Mouse (Mus musculus) midbrain, postnatal 0 days (tissue): Measurements from ENCODE around the gene Fndc5. TPM values are rescaled to one million over a fixed set of nuclear protein-coding genes. Genes with fewer than 3 reads are reported as not detected.

Source experiments
- ATAC-seq: fragments of 200-750 bp; cut with Nextera tagmentation; 2 replicates; pipeline ENCODE4 v1.8.0; 2017; ENCODE audit warnings: moderate number of reproducible peaks, mild to moderate bottlenecking, moderate TSS enrichment, moderate library complexity; ENCODE audit not compliant: low FRiP score
- DNase-seq: peaks from one replicate; pipeline ENCODE4 v3.0.0-alpha.2; 2015; ENCODE audit warnings: low spot score
- H3K27ac ChIP-seq: fragments of 300-500 bp; sonication (generic); 2 replicates; pipeline ENCODE4 v1.5.1; 2014; ENCODE audit warnings: low read depth, mild to moderate bottlenecking, low read length, mixed read lengths
- H3K27me3 ChIP-seq: fragments of 300-500 bp; sonication (generic); 2 replicates; pipeline ENCODE4 v1.6.1; 2014; ENCODE audit warnings: low read length, control low read depth, mixed read lengths; ENCODE audit not compliant: insufficient read depth
- H3K36me3 ChIP-seq: fragments of 300-500 bp; sonication (generic); 2 replicates; pipeline ENCODE4 v1.6.1; 2014; ENCODE audit warnings: low read length, control low read depth, mixed read lengths; ENCODE audit not compliant: insufficient read depth
- H3K4me1 ChIP-seq: fragments of 300-500 bp; sonication (generic); 2 replicates; pipeline ENCODE4 v1.6.1; 2014; ENCODE audit warnings: mild to moderate bottlenecking, control low read depth, antibody characterized with exemption, low read length, mixed read lengths; ENCODE audit not compliant: insufficient read depth
- H3K4me2 ChIP-seq: fragments of 300-500 bp; sonication (generic); 2 replicates; pipeline ENCODE4 v1.6.1; 2014; ENCODE audit warnings: low read depth, mild to moderate bottlenecking, low read length, mixed read lengths; ENCODE audit not compliant: poor library complexity, severe bottlenecking
- H3K4me3 ChIP-seq: fragments of 300-500 bp; sonication (generic); 2 replicates; pipeline ENCODE4 v1.5.1; 2014; ENCODE audit warnings: low read depth, mild to moderate bottlenecking, low read length, moderate library complexity
- H3K9ac ChIP-seq: fragments of 300-500 bp; sonication (generic); replicated peaks from 2 replicates; pipeline ENCODE4 v1.6.1; 2014; ENCODE audit warnings: mild to moderate bottlenecking, low read length, moderate library complexity, mixed read lengths; ENCODE audit not compliant: poor library complexity, severe bottlenecking
- H3K9me3 ChIP-seq: fragments of 300-500 bp; sonication (generic); 2 replicates; pipeline ENCODE4 v1.6.1; 2016; ENCODE audit warnings: low read length, control low read depth
- CTCF ChIP-seq: IDR thresholded peaks from 2 replicates; pipeline ENCODE4 v1.5.1; 2016; ENCODE audit warnings: antibody characterized with exemption, mild to moderate bottlenecking
- WGBS: fragments of 180-500 bp; shearing (Covaris S2); extraction: QIAGEN DNeasy Blood & Tissue Kit; methylation state at CpG from one replicate; pipeline ENCODE4 v1.1.7; 2014; 5-methylcytosine and 5-hydroxymethylcytosine counted together
- polyA plus RNA-seq: library from polyadenylated mRNA; unstranded; fragments of >200 nt; fragmentation: Nextera tagmentation; extraction: Ambion mirVana; gene quantifications from 2 replicates; pipeline ENCODE4 v1.2.1, GENCODE M21; 2015
- total RNA-seq: library from RNA; depleted of rRNA; stranded (reverse); fragments of >200 nt; gene quantifications from 2 replicates; pipeline ENCODE4 v1.2.3, GENCODE M21; 2014

The Fndc5 gene
- total and polyA plus RNA-seq, 2 experiments from 2014 or later: 14.6 to 36.3 TPM

- no peak overlapping the region for H3K9ac ChIP-seq
- DNase-seq (no peak), ATAC-seq (no peak)
- H3K27ac ChIP-seq: no peak overlapping the region
- TF ChIP-seq CTCF: no peak
- 50% methylated on average over 13 of the region's 13 CpGs for WGBS
- H3K36me3 ChIP-seq: no peaks in the 10 kb centered on the region
- H3K4me1 ChIP-seq: peaks cover 15% of the 10 kb centered on the region; the same call in 1 of the 2 replicates
- H3K9me3 ChIP-seq: no peaks in the 10 kb centered on the region
- H3K4me2 ChIP-seq: no peak overlapping the region
- no peak overlapping the region for H3K4me3 ChIP-seq
- no peaks in the 10 kb centered on the region for H3K27me3 ChIP-seq
These were observed 8.0 kb upstream of the Fndc5 start for GRCm38 (mm10) chr4:129128582-129129338.

- H3K27ac ChIP-seq: no peak overlapping the region
- no peak for DNase-seq
- peaks cover 15% of the 10 kb centered on the region; the same call in 1 of the 2 replicates for H3K4me1 ChIP-seq
- no peak overlapping the region for H3K4me3 ChIP-seq
- H3K9ac ChIP-seq: no peak overlapping the region
- H3K4me2 ChIP-seq: no peak overlapping the region
- no peaks in the 10 kb centered on the region for H3K36me3 ChIP-seq
- no peak for ATAC-seq
- WGBS: 55% methylated on average over 8 of the region's 9 CpGs
- H3K9me3 ChIP-seq: no peaks in the 10 kb centered on the region
- TF ChIP-seq CTCF: no peak
- H3K27me3 ChIP-seq: no peaks in the 10 kb centered on the region
These were observed 7.4 kb upstream of the Fndc5 start for GRCm38 (mm10) chr4:129129387-129129786.

- H3K27ac ChIP-seq: 0 out of 2 replicates have a peak overlapping the region, but pooled peaks have one; percentile 32
- peak overlapping the region; percentile 34 for H3K4me2 ChIP-seq
- H3K4me3 ChIP-seq: no peak overlapping the region
- H3K36me3 ChIP-seq: no peaks in the 10 kb centered on the region
- H3K9ac ChIP-seq: 0 out of 2 replicates have a peak overlapping the region, but pooled peaks have one; percentile 29
- TF ChIP-seq CTCF: peak; percentile 90
- H3K9me3 ChIP-seq: no peaks in the 10 kb centered on the region
- WGBS: 2% methylated on average over 8 of the region's 8 CpGs
- H3K4me1 ChIP-seq: peaks cover 15% of the 10 kb centered on the region; the same call in 1 of the 2 replicates
- no peaks in the 10 kb centered on the region for H3K27me3 ChIP-seq
- ATAC-seq (peak; percentile 57), DNase-seq (peak; percentile 73)
These were observed 6.7 kb upstream of the Fndc5 start for GRCm38 (mm10) chr4:129130149-129130548.

GRCm38 (mm10) chr4:129130755-129131303 is 6.0 kb upstream of the Fndc5 start:
- H3K27ac ChIP-seq: 0 out of 2 replicates have a peak overlapping the region, but pooled peaks have one; percentile 32
- H3K4me3 ChIP-seq: 0 out of 2 replicates have a peak overlapping the region, but pooled peaks have one; percentile 6
- ATAC-seq (no peak), DNase-seq (no peak)
- H3K9ac ChIP-seq: 0 out of 2 replicates have a peak overlapping the region, but pooled peaks have one; percentile 29
- no peak for TF ChIP-seq CTCF
- H3K9me3 ChIP-seq: no peaks in the 10 kb centered on the region
- peak overlapping the region; percentile 34 for H3K4me2 ChIP-seq
- H3K36me3 ChIP-seq: no peaks in the 10 kb centered on the region
- no peaks in the 10 kb centered on the region for H3K27me3 ChIP-seq
- peaks cover 10% of the 10 kb centered on the region; the same call in 1 of the 2 replicates for H3K4me1 ChIP-seq
- WGBS: 11% methylated on average over 17 of the region's 17 CpGs

- no peaks in the 10 kb centered on the region for H3K27me3 ChIP-seq
- no peak overlapping the region for H3K9ac ChIP-seq
- no peak for ATAC-seq
- TF ChIP-seq CTCF: peak; percentile 91
- no peaks in the 10 kb centered on the region for H3K4me1 ChIP-seq
- 12% methylated on average over 15 of the region's 15 CpGs for WGBS
- no peak overlapping the region for H3K27ac ChIP-seq
- H3K36me3 ChIP-seq: no peaks in the 10 kb centered on the region
- DNase-seq: peak; percentile 84
- peak overlapping the region; percentile 35 for H3K4me2 ChIP-seq
- no peak overlapping the region for H3K4me3 ChIP-seq
- no peaks in the 10 kb centered on the region for H3K9me3 ChIP-seq
These were observed 1.8 kb upstream of the Fndc5 start for GRCm38 (mm10) chr4:129134799-129135585.
